Mouse (Mus musculus) heart, embryonic 12.5 days (tissue): ENCODE results near the gene Kdm5a. TPM values are rescaled to one million over a fixed set of nuclear protein-coding genes. Genes with fewer than 3 reads are reported as not detected.

Experiments
- ATAC-seq: fragments of 200-750 bp; cut with Nextera tagmentation; 2 replicates; pipeline ENCODE4 v1.8.0; 2017; ENCODE audit warnings: moderate TSS enrichment, moderate library complexity; ENCODE audit not compliant: insufficient number of reproducible peaks, low FRiP score
- H3K27ac ChIP-seq: fragments of 300-500 bp; sonication (generic); 2 replicates; pipeline ENCODE4 v1.5.1; 2016; ENCODE audit warnings: mild to moderate bottlenecking, moderate library complexity; ENCODE audit not compliant: poor library complexity, severe bottlenecking
- H3K27me3 ChIP-seq: fragments of 300-500 bp; sonication (generic); replicated peaks from 2 replicates; pipeline ENCODE4 v1.6.1; 2016; ENCODE audit warnings: mild to moderate bottlenecking, moderate library complexity
- H3K36me3 ChIP-seq: fragments of 300-500 bp; sonication (generic); 2 replicates; pipeline ENCODE4 v1.6.1; 2016; ENCODE audit warnings: mild to moderate bottlenecking, moderate library complexity
- H3K4me1 ChIP-seq: fragments of 300-500 bp; sonication (generic); replicated peaks from 2 replicates; pipeline ENCODE4 v1.6.1; 2016; ENCODE audit warnings: mild to moderate bottlenecking
- H3K4me2 ChIP-seq: fragments of 300-500 bp; sonication (generic); 2 replicates; pipeline ENCODE4 v1.6.1; 2016; ENCODE audit warnings: mild to moderate bottlenecking, moderate library complexity
- H3K4me3 ChIP-seq: fragments of 300-500 bp; sonication (generic); 2 replicates; pipeline ENCODE4 v1.5.1; 2016; ENCODE audit warnings: mild to moderate bottlenecking
- H3K9ac ChIP-seq: fragments of 300-500 bp; sonication (generic); 2 replicates; pipeline ENCODE4 v1.6.1; 2016; ENCODE audit warnings: mild to moderate bottlenecking, moderate library complexity
- H3K9me3 ChIP-seq: fragments of 300-500 bp; sonication (generic); replicated peaks from 2 replicates; pipeline ENCODE4 v1.6.1; 2016; ENCODE audit warnings: mild to moderate bottlenecking, moderate library complexity
- WGBS: fragments of 180-500 bp; shearing (Covaris S2); methylation state at CpG from one replicate; pipeline ENCODE4 v1.1.7; 2016; 5-methylcytosine and 5-hydroxymethylcytosine counted together
- polyA plus RNA-seq: library from polyadenylated mRNA; unstranded; fragments of >200 nt; fragmentation: Nextera tagmentation; extraction: Ambion mirVana; gene quantifications from 2 replicates; pipeline ENCODE4 v1.2.1, GENCODE M21; 2016

The Kdm5a gene
- 37.7 and 41.7 TPM in 2 replicates for polyA plus RNA-seq

DNA sequence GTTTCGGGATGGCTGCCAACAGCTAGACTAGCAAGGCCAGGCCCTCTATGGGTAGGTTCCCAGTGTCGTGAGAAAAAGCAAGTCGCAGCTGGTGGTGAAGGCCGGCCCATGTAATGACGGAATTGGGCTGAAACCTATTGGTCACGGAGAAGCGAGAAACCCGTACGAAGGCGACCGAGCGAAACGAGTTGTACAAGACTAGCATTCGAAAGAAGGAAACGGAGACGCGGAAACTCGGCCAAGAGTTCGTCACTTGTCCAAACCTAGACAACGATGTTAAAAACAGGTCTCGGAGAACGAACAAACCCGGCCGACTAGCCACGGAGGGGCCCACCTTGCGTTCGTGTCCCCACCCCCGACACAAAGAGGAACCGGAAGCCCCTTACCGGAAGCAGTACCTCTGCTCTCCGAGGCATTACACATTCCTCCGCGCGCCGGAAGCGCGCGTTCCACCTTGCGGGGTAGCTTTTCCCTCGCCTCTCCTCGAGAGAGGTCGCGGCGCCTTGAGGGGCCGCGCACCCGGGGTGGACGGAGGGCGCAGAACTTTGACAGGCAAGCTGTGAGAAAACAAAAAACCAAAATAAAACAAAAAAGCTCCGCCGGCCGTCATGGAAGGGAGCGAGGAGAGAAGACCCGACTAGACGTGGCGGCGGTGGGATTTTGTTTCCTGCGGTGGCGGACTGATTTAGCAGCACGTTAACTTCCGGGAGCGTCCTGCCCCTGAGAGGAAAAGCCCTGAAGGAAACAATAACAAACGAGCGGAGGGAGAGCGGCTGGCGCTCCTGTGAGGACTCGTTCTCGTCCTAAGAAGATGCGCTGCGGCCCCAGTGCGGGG is at the start of gene Kdm5a, which contains the start of gene Ccdc77:
Gene Kdm5a (plus strand): TSS at position 437 of the 835 bp plus-strand sequence.
Gene Ccdc77 (minus strand): TSS at position 687 of the 835 bp plus-strand sequence.
- peak within 1 kb of the TSS; percentile 86 for H3K9ac ChIP-seq
- peak; percentile 94 for ATAC-seq
- peak within 1 kb of the TSS; percentile 89 for H3K27ac ChIP-seq
- H3K9me3 ChIP-seq, result no peaks in the 10 kb centered on the region
- H3K36me3 ChIP-seq, result peaks cover 19% of the 10 kb centered on the region
- peak within 1 kb of the TSS; percentile 74 for H3K4me3 ChIP-seq
- H3K4me2 ChIP-seq, result peak within 1 kb of the TSS; percentile 93
- peaks cover 9% of the 10 kb centered on the region for H3K4me1 ChIP-seq
- H3K27me3 ChIP-seq, result no peaks in the 10 kb centered on the region
- WGBS, result under 1% methylated on average over 71 of the region's 71 CpGs

DNA sequence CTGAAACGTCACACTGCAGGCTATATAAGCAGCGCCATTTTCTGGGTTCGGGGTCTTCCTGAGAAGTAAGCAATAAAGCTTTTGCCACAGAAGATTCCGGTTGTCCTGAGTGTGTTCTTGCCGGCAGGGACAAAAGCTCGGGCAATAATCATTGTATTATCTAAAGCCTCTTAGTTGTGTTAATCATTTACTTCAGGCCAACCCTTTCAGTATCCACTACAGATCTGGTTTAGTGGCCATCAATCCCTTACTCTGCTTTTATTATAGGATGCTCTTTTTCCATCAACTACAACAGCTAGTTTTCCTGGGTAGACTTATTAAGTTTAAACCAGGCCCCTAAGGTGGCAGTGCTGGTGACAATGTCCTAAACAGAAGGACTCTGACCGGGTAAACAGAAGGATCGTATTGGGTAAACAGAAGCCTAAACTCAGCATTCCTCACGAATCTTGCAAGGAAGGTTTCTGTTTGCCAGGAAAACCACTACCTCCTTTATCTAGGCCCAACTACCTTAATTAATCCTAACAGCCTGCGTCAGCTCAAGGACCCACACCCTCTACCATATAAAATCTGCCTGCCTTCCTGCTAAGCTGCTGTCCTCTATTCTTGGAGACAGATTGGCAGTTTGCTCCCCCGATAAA is 45.5 kb upstream of the Kdm5a start:
- no peak overlapping the region for H3K4me2 ChIP-seq
- 77% methylated on average over 11 of the region's 11 CpGs for WGBS
- no peak overlapping the region for H3K4me3 ChIP-seq
- no peak overlapping the region for H3K9ac ChIP-seq
- no peaks in the 10 kb centered on the region for H3K27me3 ChIP-seq
- H3K36me3 ChIP-seq, result no peaks in the 10 kb centered on the region
- H3K4me1 ChIP-seq, result no peaks in the 10 kb centered on the region
- no peak for ATAC-seq
- no peak overlapping the region for H3K27ac ChIP-seq
- no peaks in the 10 kb centered on the region for H3K9me3 ChIP-seq

DNA sequence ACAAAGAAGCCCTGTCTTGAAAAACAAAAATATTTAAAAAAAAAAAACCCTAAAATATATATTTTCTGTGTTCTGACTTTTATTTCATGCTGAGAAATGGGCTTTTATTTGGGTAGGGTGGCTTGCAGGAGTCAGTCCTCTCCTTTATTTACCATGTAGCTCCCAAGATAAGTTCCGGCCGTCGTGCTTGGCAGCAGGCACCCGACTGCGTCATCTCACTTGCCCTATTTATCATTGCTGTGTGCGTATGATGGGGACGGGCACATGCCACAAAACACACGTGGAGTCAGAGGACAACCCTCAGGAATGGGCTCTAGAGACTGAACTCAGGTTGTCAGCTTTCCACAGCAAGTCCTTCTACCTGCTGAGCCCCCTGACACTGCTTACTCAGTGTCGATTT is 44.8 kb upstream of the Kdm5a start:
- no peak overlapping the region for H3K4me3 ChIP-seq
- H3K9me3 ChIP-seq, result no peaks in the 10 kb centered on the region
- 81% methylated on average over 9 of the region's 9 CpGs for WGBS
- H3K4me1 ChIP-seq, result no peaks in the 10 kb centered on the region
- no peak for ATAC-seq
- H3K4me2 ChIP-seq, result no peak overlapping the region
- H3K27ac ChIP-seq, result no peak overlapping the region
- H3K9ac ChIP-seq, result no peak overlapping the region
- H3K27me3 ChIP-seq, result no peaks in the 10 kb centered on the region
- H3K36me3 ChIP-seq, result peaks cover 6% of the 10 kb centered on the region

DNA sequence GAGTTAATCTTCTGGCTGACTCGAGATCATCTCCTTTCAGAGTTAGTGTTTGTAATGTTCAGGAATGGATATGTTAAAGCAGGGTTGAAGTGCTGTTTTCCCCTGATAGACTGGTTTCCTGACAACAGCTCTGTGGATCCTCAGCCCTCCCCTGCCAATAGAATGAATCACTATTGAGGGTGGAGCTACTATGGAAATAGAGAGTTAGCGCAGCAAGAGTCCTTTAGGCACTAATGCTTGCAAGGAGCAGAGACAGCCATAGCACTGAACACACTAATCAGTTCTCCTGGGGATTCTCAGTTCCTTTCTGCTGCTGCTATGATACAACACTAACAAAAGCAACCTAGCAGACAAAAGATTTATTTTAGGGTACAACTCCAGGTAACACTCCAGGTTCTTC is 43.6 kb upstream of the Kdm5a start:
- H3K36me3 ChIP-seq, result peaks cover 15% of the 10 kb centered on the region
- no peak for ATAC-seq
- H3K4me1 ChIP-seq, result no peaks in the 10 kb centered on the region
- H3K4me2 ChIP-seq, result no peak overlapping the region
- no peak overlapping the region for H3K4me3 ChIP-seq
- no peak overlapping the region for H3K27ac ChIP-seq
- no peaks in the 10 kb centered on the region for H3K9me3 ChIP-seq
- no peak overlapping the region for H3K9ac ChIP-seq
- WGBS, result 57% methylated on average over 2 of the region's 2 CpGs
- H3K27me3 ChIP-seq, result no peaks in the 10 kb centered on the region

DNA sequence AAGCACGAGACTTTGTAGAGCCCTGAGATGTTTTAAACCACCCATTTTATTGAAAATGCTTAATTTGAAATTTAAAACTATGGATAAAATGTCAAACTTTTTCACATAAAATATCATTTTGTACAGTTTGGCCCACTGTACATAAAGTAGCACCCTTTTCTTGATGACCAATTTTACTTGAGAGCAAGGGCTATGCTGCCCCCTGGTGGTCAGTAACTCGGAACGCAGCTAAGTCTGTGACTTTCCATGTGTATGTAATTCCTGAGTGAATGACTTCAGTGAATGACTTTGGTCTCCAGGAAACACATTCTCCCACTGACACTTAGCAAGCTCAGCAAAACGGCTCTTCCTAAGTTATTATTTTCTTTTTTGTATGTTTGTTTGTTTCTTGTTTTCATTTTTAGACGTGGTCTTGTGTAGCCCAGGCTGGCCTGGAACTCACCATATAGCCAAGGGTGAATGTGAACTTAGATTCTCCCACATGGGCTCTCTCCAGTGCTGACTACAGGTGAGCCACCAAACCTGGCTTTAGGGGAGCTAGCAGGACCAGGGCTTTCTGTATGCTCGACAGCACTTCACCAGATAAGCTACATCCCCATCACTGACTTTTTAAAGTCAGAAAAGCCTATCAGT is 39.5 kb upstream of the Kdm5a start:
- Histone ChIP-seq H3K4me3 (no peak overlapping the region), H3K4me2 (no peak overlapping the region), H3K4me1 (no peaks in the 10 kb centered on the region), H3K27me3 (no peaks in the 10 kb centered on the region), H3K27ac (no peak overlapping the region), H3K9me3 (no peaks in the 10 kb centered on the region), H3K9ac (no peak overlapping the region), H3K36me3 (peaks cover 34% of the 10 kb centered on the region)
- 30% methylated on average over 6 of the region's 6 CpGs for WGBS
- no peak for ATAC-seq

DNA sequence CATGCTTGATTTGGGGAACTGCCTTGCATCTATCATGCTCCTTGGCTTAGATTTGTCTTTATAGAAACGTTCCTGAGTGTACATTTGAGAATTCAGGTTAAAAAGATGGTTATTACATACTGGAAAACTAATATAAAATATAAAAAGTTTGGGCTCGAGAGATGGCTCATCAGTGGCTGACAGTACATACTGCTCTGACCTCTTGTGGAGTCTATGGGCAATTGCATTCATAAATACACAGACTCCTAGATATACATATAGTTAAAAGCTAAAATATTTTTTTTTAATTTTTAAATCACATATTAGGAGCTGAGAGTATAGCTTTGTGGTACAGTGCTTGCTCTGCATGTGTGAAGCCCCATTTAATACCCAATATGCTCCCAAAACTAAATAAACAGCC is 31.6 kb upstream of the Kdm5a start:
- Histone ChIP-seq H3K4me3 (no peak overlapping the region), H3K4me2 (no peak overlapping the region)

DNA sequence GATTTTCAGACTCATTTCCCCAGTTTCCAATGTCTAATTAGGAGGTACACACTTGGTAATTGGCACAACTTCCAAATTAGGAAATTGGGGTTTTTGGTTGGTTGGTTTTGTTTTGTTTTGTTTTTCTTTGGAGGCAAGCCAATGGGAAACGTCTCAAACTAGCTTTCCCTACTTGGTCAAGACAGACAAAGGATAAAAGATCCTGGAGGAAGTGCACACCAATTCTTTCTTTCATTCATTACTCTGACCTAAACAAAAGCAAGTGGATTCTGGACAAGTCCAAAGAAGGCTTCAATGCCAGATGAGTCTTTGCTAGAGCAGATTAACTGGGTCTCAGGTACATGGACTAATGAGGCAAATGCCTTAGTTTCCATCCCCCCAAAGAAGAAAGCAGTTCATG is 19.9 kb upstream of the Kdm5a start:
- Histone ChIP-seq H3K36me3 (peaks cover 86% of the 10 kb centered on the region), H3K9ac (no peak overlapping the region), H3K9me3 (no peaks in the 10 kb centered on the region), H3K4me1 (no peaks in the 10 kb centered on the region), H3K27ac (no peak overlapping the region), H3K4me3 (no peak overlapping the region), H3K4me2 (no peak overlapping the region), H3K27me3 (no peaks in the 10 kb centered on the region)
- no peak for ATAC-seq
- WGBS, result 70% methylated on average over 1 of the region's 1 CpGs

More for the DNA sequence above, 31.6 kb upstream of the Kdm5a start:
- Histone ChIP-seq H3K9me3 (no peaks in the 10 kb centered on the region), H3K36me3 (peaks cover 86% of the 10 kb centered on the region), H3K4me1 (no peaks in the 10 kb centered on the region), H3K27me3 (no peaks in the 10 kb centered on the region), H3K9ac (no peak overlapping the region), H3K27ac (no peak overlapping the region)
- no peak for ATAC-seq
- 80% methylated on average over 2 of the region's 2 CpGs for WGBS

DNA sequence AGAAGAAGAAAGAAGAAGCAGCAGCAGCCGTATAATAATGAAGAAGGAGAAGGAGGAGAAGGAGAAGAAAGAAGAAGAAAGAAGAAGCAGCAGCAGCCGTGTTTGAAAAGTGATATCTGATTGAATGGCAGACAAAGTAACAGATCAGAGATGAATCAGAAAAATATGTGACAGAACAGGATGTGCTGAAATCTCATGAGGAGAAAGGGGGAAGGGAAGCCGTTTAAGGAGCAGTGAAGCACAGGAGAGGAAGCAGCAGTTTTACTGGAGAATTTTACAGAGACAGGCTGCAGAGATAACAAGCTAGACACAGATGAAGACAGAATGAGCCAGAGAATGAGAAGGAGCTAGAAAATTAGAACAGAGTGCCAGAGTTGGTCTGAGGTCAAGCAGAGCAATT is 14.9 kb upstream of the Kdm5a start:
- H3K36me3 ChIP-seq, result peaks cover 81% of the 10 kb centered on the region
- no peak overlapping the region for H3K4me2 ChIP-seq
- H3K4me3 ChIP-seq, result no peak overlapping the region
- no peak for ATAC-seq
- no peaks in the 10 kb centered on the region for H3K9me3 ChIP-seq
- H3K9ac ChIP-seq, result no peak overlapping the region
- no peak overlapping the region for H3K27ac ChIP-seq
- no peaks in the 10 kb centered on the region for H3K4me1 ChIP-seq
- H3K27me3 ChIP-seq, result no peaks in the 10 kb centered on the region
- 78% methylated on average over 3 of the region's 3 CpGs for WGBS

DNA sequence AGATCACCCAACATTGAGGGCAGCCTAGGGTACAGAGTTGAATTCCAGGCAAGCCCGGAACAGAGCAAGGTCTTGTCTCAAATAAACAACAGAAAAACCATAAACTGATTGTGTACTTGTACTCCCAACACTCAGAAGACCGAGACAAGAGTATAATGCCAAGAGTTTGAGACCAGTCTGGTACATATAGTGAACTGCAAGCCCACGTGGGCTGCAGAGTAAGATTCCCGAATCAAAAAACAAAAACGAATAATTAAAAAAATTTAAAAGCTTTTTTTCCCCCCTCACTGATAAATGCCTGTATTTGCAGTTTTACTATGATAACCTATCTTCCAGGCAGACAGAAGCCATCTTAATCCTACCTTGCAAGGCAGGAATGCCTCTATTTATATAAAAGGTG is 7.4 kb upstream of the Kdm5a start:
- Histone ChIP-seq H3K27me3 (no peaks in the 10 kb centered on the region), H3K36me3 (peaks cover 22% of the 10 kb centered on the region), H3K4me3 (peak overlapping the region; percentile 61), H3K9me3 (no peaks in the 10 kb centered on the region), H3K9ac (peak overlapping the region; percentile 68), H3K4me1 (peaks cover 6% of the 10 kb centered on the region), H3K4me2 (peak overlapping the region; percentile 67), H3K27ac (peak overlapping the region; percentile 53)
- 29% methylated on average over 5 of the region's 5 CpGs for WGBS
- no peak for ATAC-seq

DNA sequence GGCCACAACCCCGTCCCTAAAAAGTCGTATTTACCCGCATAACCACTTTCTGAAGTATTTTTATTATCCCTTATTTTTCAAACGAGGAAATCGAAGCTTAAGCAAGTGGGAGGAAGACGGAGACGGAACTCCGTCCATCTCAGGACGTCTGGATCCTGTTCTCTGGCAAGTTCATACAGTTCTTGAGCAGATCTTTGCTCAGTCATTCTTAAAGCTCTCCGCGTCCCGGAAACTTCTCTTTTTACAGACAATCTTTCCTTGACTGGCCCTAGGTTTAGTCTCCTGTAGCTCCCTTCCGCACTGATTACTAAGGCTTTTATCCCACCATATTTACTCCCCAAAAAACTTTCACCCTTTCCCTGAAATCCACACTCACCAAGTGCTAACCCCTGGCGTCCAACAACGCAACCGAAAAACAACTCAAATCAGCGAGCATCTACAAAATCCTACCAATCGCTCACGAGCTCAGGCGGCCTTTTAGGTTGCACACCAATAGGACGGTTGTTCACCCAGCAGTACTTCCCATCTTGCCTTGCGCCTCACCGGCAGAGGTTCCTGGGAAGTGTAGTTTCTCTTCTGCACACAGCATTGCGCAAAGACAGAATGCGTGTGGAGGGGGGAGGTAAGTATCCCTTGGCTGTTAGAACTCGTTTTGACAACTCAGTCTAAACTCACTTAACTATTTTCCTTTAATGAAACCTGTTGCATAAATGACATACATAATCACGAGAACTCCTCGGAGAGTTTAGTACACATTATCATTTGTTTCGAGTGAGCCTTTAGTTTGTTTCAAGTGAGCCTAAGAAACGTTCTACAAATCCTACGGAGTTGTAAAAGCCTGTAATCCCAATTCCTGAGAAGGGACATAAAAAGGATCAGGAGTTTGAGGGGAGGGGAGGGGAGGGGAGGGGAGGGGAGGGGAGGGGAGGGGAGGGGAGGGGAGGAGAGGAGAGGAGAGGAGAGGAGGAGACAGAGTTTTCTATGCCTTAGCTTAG is 6.7 kb upstream of the Kdm5a start:
- peak overlapping the region; percentile 67 for H3K4me2 ChIP-seq
- H3K27ac ChIP-seq, result peak overlapping the region; percentile 53
- peaks cover 6% of the 10 kb centered on the region for H3K4me1 ChIP-seq
- H3K4me3 ChIP-seq, result peak overlapping the region; percentile 61
- H3K27me3 ChIP-seq, result no peaks in the 10 kb centered on the region
- peaks cover 17% of the 10 kb centered on the region for H3K36me3 ChIP-seq
- WGBS, result under 1% methylated on average over 31 of the region's 31 CpGs
- ATAC-seq, result peak; percentile 96
- peak overlapping the region; percentile 68 for H3K9ac ChIP-seq
- no peaks in the 10 kb centered on the region for H3K9me3 ChIP-seq
